Mouse (Mus musculus) limb, embryonic 12.5 days (tissue): Measurements from ENCODE around the gene Taf8. TPM values are rescaled to one million over a fixed set of nuclear protein-coding genes. Genes with fewer than 3 reads are reported as not detected.
"Not testable (repeated sequence)": the region's sequence is repeated elsewhere in the genome, so short reads cannot be mapped to it uniquely, and the experiment has no call there.

Experiments
- ATAC-seq: fragments of 200-750 bp; cut with Nextera tagmentation; 2 replicates; pipeline ENCODE4 v1.8.0; 2017; ENCODE audit warnings: low read depth, moderate TSS enrichment; ENCODE audit not compliant: insufficient number of reproducible peaks, insufficient read depth, low FRiP score, low TSS enrichment
- H3K27ac ChIP-seq: fragments of 300-500 bp; sonication (generic); 2 replicates; pipeline ENCODE4 v1.5.1; 2016; ENCODE audit warnings: mild to moderate bottlenecking, moderate library complexity
- H3K27me3 ChIP-seq: fragments of 300-500 bp; sonication (generic); 2 replicates; pipeline ENCODE4 v1.6.1; 2016; ENCODE audit warnings: mild to moderate bottlenecking, moderate library complexity
- H3K36me3 ChIP-seq: fragments of 300-500 bp; sonication (generic); 2 replicates; pipeline ENCODE4 v1.6.1; 2016; ENCODE audit warnings: mild to moderate bottlenecking, moderate library complexity
- H3K4me1 ChIP-seq: fragments of 300-500 bp; sonication (generic); replicated peaks from 2 replicates; pipeline ENCODE4 v1.6.1; 2016
- H3K4me2 ChIP-seq: fragments of 300-500 bp; sonication (generic); 2 replicates; pipeline ENCODE4 v1.6.1; 2016; ENCODE audit warnings: mild to moderate bottlenecking, moderate library complexity
- H3K4me3 ChIP-seq: fragments of 300-500 bp; sonication (generic); replicated peaks from 2 replicates; pipeline ENCODE4 v1.5.1; 2016; ENCODE audit warnings: mild to moderate bottlenecking
- H3K9ac ChIP-seq: fragments of 300-500 bp; sonication (generic); replicated peaks from 2 replicates; pipeline ENCODE4 v1.6.1; 2016; ENCODE audit warnings: mild to moderate bottlenecking, moderate library complexity
- H3K9me3 ChIP-seq: fragments of 300-500 bp; sonication (generic); 2 replicates; pipeline ENCODE4 v1.6.1; 2016; ENCODE audit warnings: mild to moderate bottlenecking, moderate library complexity
- WGBS: fragments of 180-500 bp; shearing (Covaris S2); methylation state at CpG from one replicate; pipeline ENCODE4 v1.1.7; 2016; 5-methylcytosine and 5-hydroxymethylcytosine counted together
- polyA plus RNA-seq: library from polyadenylated mRNA; unstranded; fragments of >200 nt; fragmentation: Nextera tagmentation; extraction: Ambion mirVana; gene quantifications from 2 replicates; pipeline ENCODE4 v1.2.1, GENCODE M21; 2016

Taf8 gene
- polyA plus RNA-seq, 1 experiment from 2014 or later, result 40.3 TPM

DNA sequence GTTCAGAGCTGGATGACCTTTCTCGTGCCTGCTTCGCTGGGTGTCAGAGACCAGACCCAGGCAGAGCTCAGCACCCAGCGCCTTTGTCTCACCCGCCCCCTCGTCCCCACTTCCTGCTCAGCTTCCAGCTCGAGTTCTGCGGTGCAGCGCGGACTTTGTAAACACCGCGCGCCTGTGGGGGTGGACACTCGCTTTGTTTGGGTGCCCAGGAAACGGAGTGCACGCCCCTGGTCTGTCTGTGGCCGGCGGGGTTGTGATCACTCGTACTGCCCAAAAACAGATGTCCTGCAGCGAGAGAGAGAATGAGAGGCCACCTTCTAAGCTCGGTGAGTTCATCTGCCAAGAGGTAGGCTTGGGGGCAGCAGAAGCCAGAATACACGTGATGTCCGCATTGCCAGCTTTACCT is 2.9 kb upstream of the Taf8 start, which contains the start of gene Ccnd3:
Gene Ccnd3, plus strand, starts transcription at position 111 of the 406 bp plus-strand sequence.
- Histone ChIP-seq H3K36me3 (peaks cover 7% of the 10 kb centered on the region), H3K4me3 (peak within 1 kb of the TSS; percentile 45), H3K9ac (peak within 1 kb of the TSS; percentile 61), H3K4me2 (peak within 1 kb of the TSS; percentile 81), H3K9me3 (no peaks in the 10 kb centered on the region), H3K4me1 (peaks cover 46% of the 10 kb centered on the region), H3K27ac (peak within 1 kb of the TSS; percentile 74), H3K27me3 (no peaks in the 10 kb centered on the region)
- no peak for ATAC-seq
- WGBS, result 3% methylated on average over 22 of the region's 22 CpGs

- no peak for ATAC-seq
- Histone ChIP-seq H3K4me3 (peak overlapping the region; percentile 45; the same call in 1 of the 2 replicates), H3K27ac (no peak overlapping the region), H3K36me3 (peaks cover 12% of the 10 kb centered on the region), H3K27me3 (no peaks in the 10 kb centered on the region), H3K4me2 (peak overlapping the region; percentile 81), H3K9ac (no peak overlapping the region), H3K4me1 (peaks cover 46% of the 10 kb centered on the region), H3K9me3 (no peaks in the 10 kb centered on the region)
- WGBS, result 76% methylated on average over 5 of the region's 5 CpGs
Measured at GRCm38 (mm10) chr17:47504228-47504627, 2.1 kb upstream of the Taf8 start.

DNA sequence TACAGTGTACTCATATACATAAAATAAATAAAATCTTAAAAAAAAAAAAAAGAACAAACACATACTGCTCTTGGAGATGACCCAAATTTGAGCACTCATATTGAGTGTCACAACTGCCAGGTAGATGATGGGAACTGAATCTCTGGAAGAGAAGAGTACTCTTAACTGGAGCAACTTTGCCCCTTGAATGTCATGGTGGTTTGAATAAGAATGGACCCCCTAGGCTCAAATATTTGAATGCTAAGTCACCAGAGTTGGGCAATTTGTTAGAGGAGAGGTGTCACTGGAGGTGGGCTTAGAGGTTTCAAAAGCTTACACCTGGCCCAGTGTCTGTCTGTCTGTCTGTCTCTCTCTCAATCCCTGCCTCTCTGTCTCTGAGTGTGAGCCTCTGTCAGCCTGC is 1.6 kb upstream of the Taf8 start:
- Histone ChIP-seq H3K36me3 (peaks cover 17% of the 10 kb centered on the region), H3K4me1 (peaks cover 43% of the 10 kb centered on the region), H3K9ac (no peak overlapping the region), H3K4me2 (no peak overlapping the region), H3K9me3 (no peaks in the 10 kb centered on the region), H3K4me3 (no peak overlapping the region), H3K27ac (no peak overlapping the region), H3K27me3 (no peaks in the 10 kb centered on the region)
- no peak for ATAC-seq

- 83% methylated on average over 6 of the region's 6 CpGs for whole genome bisulfite sequencing
- H3K4me3 ChIP-seq, result peak overlapping the region; percentile 65; the same call in 1 of the 2 replicates
Measured at GRCm38 (mm10) chr17:47502707-47503045, 584 bp upstream of the Taf8 start.

GRCm38 (mm10) chr17:47501531-47501930 is 561 bp downstream of the Taf8 start:
- Histone ChIP-seq H3K9me3 (no peaks in the 10 kb centered on the region), H3K9ac (peak overlapping the region; percentile 74), H3K4me3 (peak overlapping the region; percentile 65), H3K36me3 (peaks cover 33% of the 10 kb centered on the region), H3K4me2 (peak overlapping the region; percentile 84), H3K4me1 (peaks cover 32% of the 10 kb centered on the region), H3K27me3 (no peaks in the 10 kb centered on the region), H3K27ac (0 out of 2 replicates have a peak overlapping the region, but pooled peaks have one; percentile 75)
- no peak for ATAC-seq
- WGBS, result 6% methylated on average over 11 of the region's 11 CpGs

More at GRCm38 (mm10) chr17:47502707-47503045, 584 bp upstream of the Taf8 start:
- not testable (repeated sequence) for H3K9ac ChIP-seq, H3K9me3 ChIP-seq, ATAC-seq, H3K27me3 ChIP-seq, H3K27ac ChIP-seq
- Histone ChIP-seq H3K4me2 (peak overlapping the region; percentile 84; the same call in 1 of the 2 replicates), H3K36me3 (peaks cover 25% of the 10 kb centered on the region), H3K4me1 (peaks cover 35% of the 10 kb centered on the region)

GRCm38 (mm10) chr17:47494132-47494531 is 8.0 kb downstream of the Taf8 start:
- no peak overlapping the region for H3K4me3 ChIP-seq
- H3K4me1 ChIP-seq, result no peaks in the 10 kb centered on the region
- 90% methylated on average over 11 of the region's 11 CpGs for WGBS
- no peak overlapping the region for H3K9ac ChIP-seq
- H3K27ac ChIP-seq, result no peak overlapping the region
- H3K36me3 ChIP-seq, result peaks cover 92% of the 10 kb centered on the region
- ATAC-seq, result no peak
- H3K4me2 ChIP-seq, result no peak overlapping the region
- no peaks in the 10 kb centered on the region for H3K27me3 ChIP-seq
- H3K9me3 ChIP-seq, result no peaks in the 10 kb centered on the region

GRCm38 (mm10) chr17:47493653-47494052 is 8.4 kb downstream of the Taf8 start:
- no peaks in the 10 kb centered on the region for H3K4me1 ChIP-seq
- no peak overlapping the region for H3K4me3 ChIP-seq
- H3K27ac ChIP-seq, result no peak overlapping the region
- no peak overlapping the region for H3K4me2 ChIP-seq
- H3K9ac ChIP-seq, result no peak overlapping the region
- no peak for ATAC-seq
- H3K9me3 ChIP-seq, result no peaks in the 10 kb centered on the region
- no peaks in the 10 kb centered on the region for H3K27me3 ChIP-seq
- H3K36me3 ChIP-seq, result peaks cover 93% of the 10 kb centered on the region
- WGBS, result 86% methylated on average over 6 of the region's 6 CpGs

GRCm38 (mm10) chr17:47492731-47493130 is 9.4 kb downstream of the Taf8 start:
- Histone ChIP-seq H3K9ac (no peak overlapping the region), H3K4me2 (no peak overlapping the region), H3K27me3 (no peaks in the 10 kb centered on the region), H3K4me1 (no peaks in the 10 kb centered on the region), H3K4me3 (no peak overlapping the region), H3K9me3 (no peaks in the 10 kb centered on the region), H3K27ac (no peak overlapping the region), H3K36me3 (peaks cover 93% of the 10 kb centered on the region)
- WGBS, result 85% methylated on average over 6 of the region's 6 CpGs
- ATAC-seq, result no peak

DNA sequence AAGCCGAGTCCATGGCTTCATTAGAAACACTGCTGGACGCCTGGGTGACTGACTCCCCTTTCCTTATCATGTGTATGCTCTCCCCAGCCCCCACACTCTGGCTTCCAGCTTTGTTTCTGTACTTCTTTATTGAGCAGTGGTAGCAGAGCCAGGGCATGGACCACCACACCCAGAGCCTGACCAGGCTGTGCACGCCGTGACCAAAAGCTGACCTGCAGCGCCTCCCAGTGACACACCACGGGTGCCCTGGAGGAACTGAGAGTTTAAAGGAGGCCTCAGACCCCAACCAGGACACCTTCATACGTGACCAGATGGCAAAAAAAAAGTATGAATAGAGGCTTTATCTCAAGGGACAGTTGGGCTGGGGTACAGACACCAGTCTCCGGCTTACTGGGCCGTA is 11.3 kb downstream of the Taf8 start:
- Histone ChIP-seq H3K9ac (no peak overlapping the region), H3K4me3 (no peak overlapping the region), H3K27ac (no peak overlapping the region), H3K36me3 (peaks cover 85% of the 10 kb centered on the region), H3K4me1 (no peaks in the 10 kb centered on the region), H3K27me3 (no peaks in the 10 kb centered on the region), H3K4me2 (no peak overlapping the region), H3K9me3 (no peaks in the 10 kb centered on the region)
- ATAC-seq, result no peak
- 87% methylated on average over 9 of the region's 9 CpGs for WGBS

DNA sequence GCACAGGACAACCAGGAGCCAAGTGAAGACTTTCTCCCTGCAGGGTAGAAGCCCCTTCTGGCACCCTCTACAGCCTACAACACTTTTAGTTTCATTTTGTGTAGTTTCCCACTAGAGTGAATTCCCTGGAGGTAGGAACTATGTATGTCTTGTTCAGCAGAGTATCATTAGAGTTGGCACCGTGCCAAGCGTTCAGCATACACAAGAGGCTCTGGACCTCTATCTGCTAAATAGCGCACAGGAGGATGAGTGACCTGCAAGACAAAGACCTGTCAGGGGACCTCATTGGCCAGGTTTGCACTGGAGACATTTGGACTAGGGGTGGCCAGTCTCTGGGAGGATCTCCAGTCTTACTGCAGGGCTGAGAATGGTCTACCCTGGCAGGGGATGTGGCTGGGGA is 16.3 kb downstream of the Taf8 start:
- H3K27ac ChIP-seq, result 0 out of 2 replicates have a peak overlapping the region, but pooled peaks have one; percentile 29
- H3K27me3 ChIP-seq, result no peaks in the 10 kb centered on the region
- H3K9ac ChIP-seq, result no peak overlapping the region
- H3K36me3 ChIP-seq, result peaks cover 35% of the 10 kb centered on the region
- no peak overlapping the region for H3K4me3 ChIP-seq
- no peak for ATAC-seq
- peaks cover 16% of the 10 kb centered on the region for H3K4me1 ChIP-seq
- H3K9me3 ChIP-seq, result no peaks in the 10 kb centered on the region
- WGBS, result 82% methylated on average over 3 of the region's 3 CpGs
- no peak overlapping the region for H3K4me2 ChIP-seq

- no peaks in the 10 kb centered on the region for H3K9me3 ChIP-seq
- no peak overlapping the region for H3K9ac ChIP-seq
- H3K36me3 ChIP-seq, result peaks cover 27% of the 10 kb centered on the region
- no peaks in the 10 kb centered on the region for H3K27me3 ChIP-seq
- peaks cover 16% of the 10 kb centered on the region for H3K4me1 ChIP-seq
- 12% methylated on average over 3 of the region's 3 CpGs for WGBS
- no peak for ATAC-seq
- no peak overlapping the region for H3K4me3 ChIP-seq
- H3K27ac ChIP-seq, result peak overlapping the region; percentile 57
- no peak overlapping the region for H3K4me2 ChIP-seq
Measured at GRCm38 (mm10) chr17:47484993-47485392, 17.1 kb downstream of the Taf8 start.

DNA sequence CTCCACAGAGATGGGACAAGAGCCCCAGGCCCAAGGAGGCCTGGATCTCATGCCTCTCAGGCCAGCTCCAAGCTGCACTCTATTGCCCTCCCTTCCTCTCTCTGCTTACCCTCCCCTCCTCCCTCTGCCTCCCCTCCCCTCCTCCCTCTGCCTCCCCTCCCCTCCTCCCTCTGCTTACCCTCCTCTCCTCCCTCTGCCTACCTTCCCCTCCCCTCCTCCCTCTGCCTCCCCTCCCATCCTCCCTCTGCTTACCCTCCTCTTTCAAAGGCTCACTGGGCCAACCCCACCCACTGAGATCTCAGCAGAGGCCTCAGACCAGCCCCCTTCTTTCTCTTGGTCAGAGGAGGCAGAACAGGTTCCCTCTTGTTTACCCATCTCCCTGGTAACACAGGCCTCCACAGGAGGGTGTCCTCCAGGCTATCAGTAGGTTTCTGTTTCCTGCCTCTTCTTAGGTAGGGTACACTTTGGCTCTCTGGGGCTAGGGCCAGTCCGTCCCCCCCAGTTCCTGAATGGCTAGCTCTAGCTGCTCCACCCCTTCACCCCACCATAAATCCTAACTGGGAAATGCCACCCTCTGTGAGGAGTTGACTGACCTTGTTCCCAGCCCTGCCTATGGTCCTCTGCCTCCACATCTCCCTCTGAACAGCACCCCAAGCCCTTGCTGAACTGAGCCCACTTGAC is 17.7 kb downstream of the Taf8 start:
- Histone ChIP-seq H3K36me3 (peaks cover 21% of the 10 kb centered on the region), H3K4me3 (no peak overlapping the region), H3K27ac (peak overlapping the region; percentile 57), H3K27me3 (no peaks in the 10 kb centered on the region), H3K9ac (no peak overlapping the region), H3K9me3 (no peaks in the 10 kb centered on the region), H3K4me2 (no peak overlapping the region), H3K4me1 (peaks cover 16% of the 10 kb centered on the region)
- ATAC-seq, result 0 out of 2 replicates have a peak, but pooled peaks have one; percentile 12
- WGBS, result 38% methylated on average over 1 of the region's 1 CpGs
